Mouse (Mus musculus) heart, embryonic 13.5 days (tissue): ENCODE measurements around the gene Masp2. TPM values are rescaled to one million over a fixed set of nuclear protein-coding genes. Genes with fewer than 3 reads are reported as not detected.

Source experiments
- ATAC-seq: fragments of 200-750 bp; cut with Nextera tagmentation; 2 replicates; pipeline ENCODE4 v1.8.0; 2017; ENCODE audit warnings: moderate TSS enrichment; ENCODE audit not compliant: insufficient number of reproducible peaks, low FRiP score, low TSS enrichment; ENCODE audit errors: extremely low read depth
- H3K27ac ChIP-seq: fragments of 300-500 bp; sonication (generic); replicated peaks from 2 replicates; pipeline ENCODE4 v1.5.1; 2015; ENCODE audit warnings: moderate library complexity, mild to moderate bottlenecking, inconsistent platforms
- H3K27me3 ChIP-seq: fragments of 300-500 bp; sonication (generic); replicated peaks from 2 replicates; pipeline ENCODE4 v1.6.1; 2015; ENCODE audit warnings: mild to moderate bottlenecking, inconsistent platforms
- H3K36me3 ChIP-seq: fragments of 300-500 bp; sonication (generic); 2 replicates; pipeline ENCODE4 v1.6.1; 2015; ENCODE audit warnings: mild to moderate bottlenecking, inconsistent platforms
- H3K4me1 ChIP-seq: fragments of 300-500 bp; sonication (generic); 2 replicates; pipeline ENCODE4 v1.6.1; 2015; ENCODE audit warnings: inconsistent platforms
- H3K4me2 ChIP-seq: fragments of 300-500 bp; sonication (generic); 2 replicates; pipeline ENCODE4 v1.6.1; 2015; ENCODE audit warnings: inconsistent platforms, mild to moderate bottlenecking, moderate library complexity
- H3K4me3 ChIP-seq: fragments of 300-500 bp; sonication (generic); 2 replicates; pipeline ENCODE4 v1.5.1; 2015; ENCODE audit warnings: moderate library complexity, mild to moderate bottlenecking, inconsistent platforms
- H3K9ac ChIP-seq: fragments of 300-500 bp; sonication (generic); 2 replicates; pipeline ENCODE4 v1.6.1; 2015; ENCODE audit warnings: inconsistent platforms, mild to moderate bottlenecking, moderate library complexity
- H3K9me3 ChIP-seq: fragments of 300-500 bp; sonication (generic); 2 replicates; pipeline ENCODE4 v1.6.1; 2016; ENCODE audit warnings: inconsistent platforms
- WGBS: fragments of 180-500 bp; shearing (Covaris S2); methylation state at CpG from one replicate; pipeline ENCODE4 v1.1.7; 2015; ENCODE audit warnings: mixed read lengths; 5-methylcytosine and 5-hydroxymethylcytosine counted together
- polyA plus RNA-seq: library from polyadenylated mRNA; unstranded; fragments of >200 nt; fragmentation: Nextera tagmentation; extraction: Ambion mirVana; gene quantifications from 2 replicates; pipeline ENCODE4 v1.2.1, GENCODE M21; 2015

Gene Masp2
- polyA plus RNA-seq, 1 experiment from 2014 or later = not detected

DNA sequence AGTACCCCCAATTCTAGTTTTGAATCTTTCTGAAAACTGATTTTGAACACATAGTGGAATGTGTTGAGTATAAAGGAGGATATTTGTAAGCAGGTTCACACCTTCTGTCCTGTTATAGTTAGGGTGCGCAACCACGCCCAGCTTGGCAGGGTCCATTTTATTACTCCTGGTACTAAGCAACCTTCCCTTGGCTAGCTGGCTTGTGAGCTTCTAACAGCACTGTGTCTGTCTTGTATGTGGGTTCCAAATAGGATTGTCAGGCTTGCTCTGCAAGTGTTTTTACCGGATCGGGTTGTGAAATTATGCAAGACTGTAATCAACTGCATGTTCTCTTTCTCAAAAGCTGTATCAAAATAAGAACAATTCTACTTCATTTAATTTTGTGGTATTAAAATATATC lies 20.1 kb downstream of the Masp2 start:
- no peak for ATAC-seq
- 90% methylated on average over 4 of the region's 4 CpGs for WGBS
- H3K4me3 ChIP-seq = no peak overlapping the region
- no peaks in the 10 kb centered on the region for H3K27me3 ChIP-seq
- no peaks in the 10 kb centered on the region for H3K9me3 ChIP-seq
- H3K27ac ChIP-seq = no peak overlapping the region
- peaks cover 72% of the 10 kb centered on the region for H3K36me3 ChIP-seq
- H3K4me2 ChIP-seq = no peak overlapping the region
- H3K9ac ChIP-seq = no peak overlapping the region
- peaks cover 40% of the 10 kb centered on the region for H3K4me1 ChIP-seq

DNA sequence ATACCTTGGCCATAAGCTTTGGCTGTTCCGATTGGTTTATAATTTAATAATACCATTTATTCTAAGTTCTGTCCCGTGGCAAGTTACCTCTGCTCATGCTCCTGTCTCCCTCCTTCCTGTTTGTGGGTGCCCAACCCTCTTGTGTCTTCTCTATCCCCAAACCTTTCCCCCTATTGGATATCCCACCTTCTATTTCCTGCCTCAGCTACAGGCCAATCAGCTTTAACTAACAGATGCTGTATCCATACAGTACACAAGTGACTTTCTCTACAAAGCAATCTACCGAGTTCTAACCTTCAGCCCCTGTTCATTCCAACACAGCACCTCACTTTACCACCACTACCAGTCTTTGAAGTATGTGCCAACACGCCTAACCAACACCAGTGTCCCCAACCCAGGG lies 21.3 kb downstream of the Masp2 start:
- Histone ChIP-seq H3K9ac (0 out of 2 replicates have a peak overlapping the region, but pooled peaks have one; percentile 2), H3K9me3 (no peaks in the 10 kb centered on the region), H3K27ac (no peak overlapping the region), H3K4me1 (peaks cover 40% of the 10 kb centered on the region), H3K36me3 (peaks cover 65% of the 10 kb centered on the region), H3K4me3 (0 out of 2 replicates have a peak overlapping the region, but pooled peaks have one; percentile 4), H3K4me2 (no peak overlapping the region), H3K27me3 (no peaks in the 10 kb centered on the region)
- WGBS = 76% methylated on average over 4 of the region's 4 CpGs
- no peak for ATAC-seq

DNA sequence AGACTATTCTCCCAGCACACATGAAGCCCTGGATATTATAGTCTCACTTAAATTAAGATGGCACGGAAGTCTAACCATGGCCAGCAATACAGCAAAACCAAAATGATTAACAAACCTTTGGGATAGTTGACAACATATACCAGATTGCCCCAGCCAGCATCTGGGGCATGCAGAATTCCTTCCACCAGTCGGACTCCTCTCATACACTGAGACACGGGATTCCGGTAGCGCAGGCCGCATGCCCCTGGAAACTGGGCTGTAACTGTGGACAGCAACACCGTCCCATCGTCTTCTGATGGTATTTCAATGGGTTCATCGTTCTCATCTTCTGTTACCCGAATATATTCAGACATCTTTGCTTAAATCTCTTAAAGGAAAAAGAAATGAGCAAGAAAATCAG lies 22.7 kb downstream of the Masp2 start:
- Histone ChIP-seq H3K4me3 (peak overlapping the region; percentile 82), H3K4me1 (peaks cover 40% of the 10 kb centered on the region), H3K9me3 (no peaks in the 10 kb centered on the region), H3K27ac (no peak overlapping the region), H3K27me3 (no peaks in the 10 kb centered on the region), H3K9ac (peak overlapping the region; percentile 97), H3K4me2 (peak overlapping the region; percentile 93), H3K36me3 (peaks cover 51% of the 10 kb centered on the region)
- no peak for ATAC-seq
- WGBS = 76% methylated on average over 10 of the region's 10 CpGs

DNA sequence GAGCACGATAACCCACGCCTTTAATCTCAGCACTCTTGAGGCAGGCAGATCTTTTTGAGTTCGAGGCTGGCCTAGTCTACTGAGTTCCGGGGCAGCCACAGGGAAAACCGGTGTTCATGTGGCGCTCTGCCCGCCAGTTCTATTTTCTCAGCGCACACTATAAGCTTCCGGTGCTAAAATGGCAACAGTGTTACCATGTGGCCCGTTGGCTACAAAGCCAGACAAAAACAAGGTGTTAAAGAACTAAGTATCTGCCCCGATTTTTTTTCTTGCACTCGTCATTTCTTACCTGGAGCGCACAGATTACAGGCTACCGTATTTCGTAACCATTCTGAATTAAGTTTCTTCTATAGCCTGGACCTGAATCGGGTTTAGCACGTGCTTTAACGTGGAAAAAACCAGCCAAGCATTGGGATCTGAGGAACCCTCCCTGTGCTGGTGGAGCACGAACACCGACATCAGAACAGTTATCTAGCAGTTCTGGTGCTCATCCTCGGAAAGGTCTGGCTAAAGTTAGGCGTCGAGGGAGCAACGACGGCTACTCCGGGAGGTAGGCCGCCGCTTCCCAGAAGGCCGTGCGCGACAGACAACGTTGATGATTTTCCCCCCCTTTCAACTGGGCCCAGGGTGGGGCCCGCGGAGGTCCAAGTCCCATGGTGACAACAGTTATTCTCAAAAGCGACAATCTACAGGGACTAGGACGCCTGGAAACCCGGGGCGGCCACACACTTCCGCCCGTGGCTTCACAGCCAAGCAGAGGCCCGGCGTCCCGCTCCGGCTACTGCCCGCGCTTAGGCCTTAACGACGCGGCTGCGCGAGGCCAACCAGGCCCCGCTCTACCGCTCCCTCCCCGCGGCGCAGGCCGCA lies 23.6 kb downstream of the Masp2 start:
- no peaks in the 10 kb centered on the region for H3K9me3 ChIP-seq
- H3K4me2 ChIP-seq = peak overlapping the region; percentile 93
- peak overlapping the region; percentile 82 for H3K4me3 ChIP-seq
- H3K27me3 ChIP-seq = no peaks in the 10 kb centered on the region
- peaks cover 41% of the 10 kb centered on the region for H3K36me3 ChIP-seq
- WGBS = under 1% methylated on average over 57 of the region's 57 CpGs
- H3K27ac ChIP-seq = peak overlapping the region; percentile 95
- peaks cover 40% of the 10 kb centered on the region for H3K4me1 ChIP-seq
- peak; percentile 64 for ATAC-seq
- peak overlapping the region; percentile 97 for H3K9ac ChIP-seq

DNA sequence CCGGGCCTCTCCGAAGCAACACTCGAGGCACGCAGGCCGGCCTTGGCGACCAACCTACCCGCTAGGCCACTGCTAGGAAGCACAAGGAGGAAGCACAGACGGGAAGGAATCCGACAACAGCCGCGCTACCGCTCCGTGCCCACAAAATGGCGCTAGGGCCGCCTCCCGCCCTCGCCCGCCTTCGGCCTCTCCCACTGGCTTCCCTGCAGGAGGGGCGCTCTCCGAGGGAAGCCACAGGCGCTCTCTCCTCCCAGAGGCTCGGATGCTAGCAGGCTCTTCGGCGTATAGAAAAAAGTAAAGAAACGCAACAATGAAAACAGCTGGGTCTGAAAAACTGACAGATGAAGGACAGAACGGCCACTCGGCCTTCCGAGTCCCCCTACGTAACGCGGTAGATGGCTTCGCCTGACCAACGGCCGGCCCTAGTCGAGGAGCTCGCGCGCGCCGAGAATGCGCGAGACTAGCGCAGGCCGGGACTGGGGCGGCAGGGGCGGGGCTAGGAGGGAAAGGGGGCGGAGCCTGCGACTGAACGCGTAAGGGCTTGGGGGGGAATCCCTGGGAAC lies 24.4 kb downstream of the Masp2 start, which contains the start of gene Tardbp:
Tardbp (minus strand) TSS at position 397 of the 563 bp plus-strand sequence.
- peaks cover 40% of the 10 kb centered on the region for H3K4me1 ChIP-seq
- H3K9ac ChIP-seq = peak within 1 kb of the TSS; percentile 97
- peak within 1 kb of the TSS; percentile 82 for H3K4me3 ChIP-seq
- H3K27ac ChIP-seq = peak within 1 kb of the TSS; percentile 95
- peaks cover 34% of the 10 kb centered on the region for H3K36me3 ChIP-seq
- peak within 1 kb of the TSS; percentile 93 for H3K4me2 ChIP-seq
- H3K27me3 ChIP-seq = no peaks in the 10 kb centered on the region
- under 1% methylated on average over 50 of the region's 51 CpGs for WGBS
- H3K9me3 ChIP-seq = no peaks in the 10 kb centered on the region
- ATAC-seq = peak; percentile 96

DNA sequence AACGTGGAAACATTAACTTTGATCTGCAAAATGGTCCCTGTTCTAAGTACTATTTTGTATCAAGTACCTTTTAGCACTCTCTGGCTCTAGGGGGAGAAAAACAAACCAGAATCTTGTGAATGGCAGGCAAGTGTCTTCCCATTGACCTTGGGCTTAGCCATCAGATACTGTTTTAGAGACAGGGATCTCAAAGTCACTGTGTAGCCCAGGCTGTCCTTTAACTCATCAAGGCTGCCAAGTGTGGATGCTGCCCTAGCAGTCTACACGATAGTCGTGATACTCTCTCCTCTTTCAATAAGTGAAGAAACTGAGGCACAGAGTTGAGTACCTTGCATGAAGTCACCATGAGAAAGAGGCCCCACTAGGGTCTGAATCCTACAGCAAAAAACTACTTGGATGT lies 24.9 kb downstream of the Masp2 start:
- Histone ChIP-seq H3K9me3 (no peaks in the 10 kb centered on the region), H3K36me3 (peaks cover 29% of the 10 kb centered on the region), H3K4me1 (peaks cover 35% of the 10 kb centered on the region), H3K27me3 (no peaks in the 10 kb centered on the region), H3K9ac (peak overlapping the region; percentile 97), H3K4me2 (peak overlapping the region; percentile 93), H3K4me3 (peak overlapping the region; percentile 82), H3K27ac (no peak overlapping the region)
- WGBS = 63% methylated on average over 3 of the region's 3 CpGs
- no peak for ATAC-seq

DNA sequence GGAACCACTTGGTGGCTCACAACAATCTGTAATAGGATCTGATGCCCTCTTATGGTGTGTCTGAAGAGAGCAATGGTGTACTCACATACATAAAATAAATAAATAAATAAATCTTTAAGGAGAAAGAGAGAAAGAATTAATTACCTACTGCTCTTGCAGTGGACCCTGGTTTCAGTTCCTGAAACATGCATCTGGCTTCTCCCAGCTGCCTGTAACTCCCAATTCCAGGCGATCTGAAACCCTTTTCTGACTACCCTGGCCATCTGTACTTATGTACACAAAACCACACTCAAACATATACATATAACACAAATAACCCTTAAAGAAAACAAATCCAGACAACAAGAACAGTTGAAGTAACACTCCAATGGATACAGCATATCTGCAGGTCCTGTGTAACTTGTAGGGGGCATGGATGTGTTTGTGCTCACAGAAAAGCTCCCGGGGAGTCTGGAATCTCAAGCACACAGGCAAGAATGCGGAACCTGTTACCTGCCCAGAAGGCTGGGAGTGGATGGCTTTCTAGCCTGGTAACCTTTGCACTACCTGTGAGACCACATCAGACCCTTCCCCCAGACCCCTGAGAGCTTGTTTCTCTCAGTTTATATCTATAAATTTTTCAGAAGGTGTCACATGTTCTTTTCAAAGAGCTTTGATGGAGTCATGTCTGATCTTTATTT lies 29.8 kb downstream of the Masp2 start:
- Histone ChIP-seq H3K27me3 (no peaks in the 10 kb centered on the region), H3K4me2 (no peak overlapping the region), H3K4me1 (peaks cover 4% of the 10 kb centered on the region), H3K36me3 (no peaks in the 10 kb centered on the region), H3K9me3 (no peaks in the 10 kb centered on the region), H3K9ac (no peak overlapping the region), H3K27ac (no peak overlapping the region), H3K4me3 (no peak overlapping the region)
- ATAC-seq = no peak; the same call in 1 of the 2 replicates
- WGBS = 58% methylated on average over 3 of the region's 3 CpGs

DNA sequence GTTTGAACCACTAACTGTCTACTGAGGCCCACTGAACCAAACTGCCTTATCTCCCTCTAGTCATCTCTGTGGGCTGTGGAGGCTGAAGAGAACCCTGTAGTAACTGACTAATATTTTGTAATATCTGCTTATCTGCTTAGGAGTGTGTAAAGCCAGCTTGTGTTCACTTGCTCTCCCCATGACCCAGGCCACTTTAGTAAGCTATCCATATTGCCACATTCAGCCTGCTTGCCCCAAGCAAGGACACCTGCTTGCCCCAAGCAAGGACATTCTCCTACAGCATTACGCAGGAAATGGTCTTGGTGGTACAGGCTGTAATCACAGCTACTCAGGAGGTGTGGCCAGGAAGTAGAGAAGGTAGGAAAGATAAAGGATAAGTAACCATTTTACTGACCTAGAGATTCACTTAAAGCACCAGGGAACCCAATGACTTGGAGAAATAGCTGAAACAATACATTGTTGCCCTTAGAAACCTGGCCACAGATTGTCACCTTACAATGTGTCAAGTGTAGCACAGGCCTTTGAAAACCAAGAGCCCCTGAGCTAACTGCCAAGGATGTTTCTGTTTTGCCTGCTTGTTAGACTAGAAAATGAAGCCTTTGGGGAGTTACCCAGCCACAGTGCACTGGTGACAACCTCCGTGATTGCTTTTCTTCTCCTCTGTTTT lies 31.2 kb downstream of the Masp2 start:
- H3K36me3 ChIP-seq = no peaks in the 10 kb centered on the region
- H3K27ac ChIP-seq = no peak overlapping the region
- H3K27me3 ChIP-seq = no peaks in the 10 kb centered on the region
- no peaks in the 10 kb centered on the region for H3K9me3 ChIP-seq
- no peak overlapping the region for H3K9ac ChIP-seq
- 64% methylated on average over 2 of the region's 2 CpGs for WGBS
- no peak overlapping the region for H3K4me3 ChIP-seq
- no peak overlapping the region for H3K4me2 ChIP-seq
- ATAC-seq = no peak
- no peaks in the 10 kb centered on the region for H3K4me1 ChIP-seq

DNA sequence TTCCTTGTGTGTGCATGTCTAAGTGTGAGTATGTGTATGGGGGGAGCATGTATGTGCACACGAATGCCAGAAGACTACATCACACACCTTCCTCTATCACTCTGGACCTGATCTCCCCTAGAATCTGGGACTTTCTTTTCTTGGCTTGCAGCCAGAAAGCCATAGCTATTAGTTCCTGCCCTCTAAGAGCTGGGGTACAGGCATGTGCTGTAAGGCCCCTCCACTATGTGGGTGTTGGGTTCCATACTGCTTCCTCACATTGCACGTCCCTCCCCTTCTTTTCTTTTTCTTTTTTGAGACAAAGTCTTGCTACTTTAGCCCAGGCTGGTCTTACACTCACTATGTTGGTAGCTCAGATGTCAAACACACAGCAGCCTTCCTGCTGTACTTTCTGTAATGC lies 33.0 kb downstream of the Masp2 start:
- Histone ChIP-seq H3K4me1 (no peaks in the 10 kb centered on the region), H3K36me3 (no peaks in the 10 kb centered on the region), H3K4me2 (no peak overlapping the region), H3K4me3 (no peak overlapping the region), H3K27ac (no peak overlapping the region), H3K27me3 (no peaks in the 10 kb centered on the region), H3K9ac (no peak overlapping the region), H3K9me3 (no peaks in the 10 kb centered on the region)
- no peak for ATAC-seq
- 74% methylated on average over 2 of the region's 2 CpGs for WGBS

DNA sequence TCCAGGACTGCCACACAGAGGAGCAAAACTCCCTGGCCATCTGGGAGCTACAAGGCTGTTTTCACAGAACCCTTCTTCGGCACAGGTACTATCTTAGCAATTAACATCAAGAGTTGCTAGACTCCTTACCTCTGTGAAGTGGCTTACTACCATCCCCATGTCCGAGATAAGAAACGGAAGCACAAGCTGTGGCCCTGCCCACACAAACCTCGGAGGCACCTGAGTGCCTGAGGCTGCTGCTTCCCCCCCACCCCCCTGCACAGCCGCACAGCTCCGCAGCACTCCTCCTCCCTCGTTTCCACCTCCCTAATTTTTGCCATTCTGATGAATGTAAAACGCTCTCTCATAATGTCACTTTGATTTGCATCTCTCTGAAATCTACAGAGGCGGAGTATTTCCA lies 35.9 kb downstream of the Masp2 start:
- H3K4me1 ChIP-seq = no peaks in the 10 kb centered on the region; the same call in 1 of the 2 replicates
- 36% methylated on average over 9 of the region's 9 CpGs for WGBS
- no peak for ATAC-seq
- no peak overlapping the region for H3K27ac ChIP-seq
- H3K27me3 ChIP-seq = no peaks in the 10 kb centered on the region
- no peak overlapping the region for H3K4me3 ChIP-seq
- H3K4me2 ChIP-seq = no peak overlapping the region
- no peak overlapping the region for H3K9ac ChIP-seq
- no peaks in the 10 kb centered on the region for H3K36me3 ChIP-seq
- H3K9me3 ChIP-seq = no peaks in the 10 kb centered on the region

DNA sequence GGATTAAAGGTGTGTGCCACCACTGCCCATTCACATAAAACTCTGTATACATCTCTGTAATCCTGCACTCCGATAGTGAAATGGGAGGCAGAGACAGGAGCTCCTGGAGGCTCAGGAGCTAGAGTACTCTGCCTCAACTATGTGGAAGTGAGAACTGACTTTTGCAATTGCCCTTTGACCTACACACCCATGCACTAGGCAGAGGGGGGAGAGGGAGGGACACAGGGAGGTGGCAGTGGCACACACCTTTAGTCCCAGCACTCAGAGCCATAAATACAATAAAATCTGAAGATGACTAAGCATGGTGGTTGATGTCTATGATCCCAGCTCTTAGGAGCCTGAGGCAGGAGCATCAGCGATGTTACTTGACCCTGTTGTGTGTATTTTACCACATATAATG lies 37.1 kb downstream of the Masp2 start:
- Histone ChIP-seq H3K9ac (no peak overlapping the region), H3K36me3 (no peaks in the 10 kb centered on the region), H3K27me3 (no peaks in the 10 kb centered on the region), H3K4me3 (no peak overlapping the region), H3K4me1 (peaks cover 10% of the 10 kb centered on the region), H3K27ac (no peak overlapping the region), H3K4me2 (no peak overlapping the region), H3K9me3 (no peaks in the 10 kb centered on the region)
- 75% methylated on average over 2 of the region's 2 CpGs for WGBS
- ATAC-seq = no peak
